Mouse (Mus musculus) urinary bladder, postnatal 10 days (tissue): ENCODE measurements at regions not wholly inside any gene's neighbourhood (a gene's known extent, or its start where the extent isn't known, plus 50 kb on each side); places are given as distances from the start of the nearest gene placed in this dataset.

Experiments used
- DNase-seq: peaks from one replicate; pipeline ENCODE4 v3.0.0; 2022; ENCODE audit warnings: low spot score

DNA sequence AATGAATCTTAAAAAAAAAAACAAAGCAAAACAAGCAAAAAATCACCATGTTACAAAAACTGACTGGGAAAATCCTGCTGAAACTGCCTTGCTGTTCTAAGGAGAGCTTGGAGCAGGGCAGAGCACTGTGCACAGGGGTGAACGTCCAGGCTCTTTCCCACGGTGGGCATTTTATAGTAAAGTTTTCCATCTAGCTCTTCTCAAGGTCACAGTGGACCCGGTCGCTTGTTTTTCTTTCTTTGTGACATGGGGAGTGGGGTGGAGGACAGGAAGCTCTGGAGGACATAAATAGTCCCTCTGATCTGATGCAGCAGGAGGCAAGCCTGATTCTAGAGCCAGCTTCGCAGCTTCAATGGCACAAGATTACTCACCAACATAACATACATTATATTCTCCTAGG lies 395.9 kb upstream of the Zmiz1 start:
- DNase-seq, result no peak

DNA sequence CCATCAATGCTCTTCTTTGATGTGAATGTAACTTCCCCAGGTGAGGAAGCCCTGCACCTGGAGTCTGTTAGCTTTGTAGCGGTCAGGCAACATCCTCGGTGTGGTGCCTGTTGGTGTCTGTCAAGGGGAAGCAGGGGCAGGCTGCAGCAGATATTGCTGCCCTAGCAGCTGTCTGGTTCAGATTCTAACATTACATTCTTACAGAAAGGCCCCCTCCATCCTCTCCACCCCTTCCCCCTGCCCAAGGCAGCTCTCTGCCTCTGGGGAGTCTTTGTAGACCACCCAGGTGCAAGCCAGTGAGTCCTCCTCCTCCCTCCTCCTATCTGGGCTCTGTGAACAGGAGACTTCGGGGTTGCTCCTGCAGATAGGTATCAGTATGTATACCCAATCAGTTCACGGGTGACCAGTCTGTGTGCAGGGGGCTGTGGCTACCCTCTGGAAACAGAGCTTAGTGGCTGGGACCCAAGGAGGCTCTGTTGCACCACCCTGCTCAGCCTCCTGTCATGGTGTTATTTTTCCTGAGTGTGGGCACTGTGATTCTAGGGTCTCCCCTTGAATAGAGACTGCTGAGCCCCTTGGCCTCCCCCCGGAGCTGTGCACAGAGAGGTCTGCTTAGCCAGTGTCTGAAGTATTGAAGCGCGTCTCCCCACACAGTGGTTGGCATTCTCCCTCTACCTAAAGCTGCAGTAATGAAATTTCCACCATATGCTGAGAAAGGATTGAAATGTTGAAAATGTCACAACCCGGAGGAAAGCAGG lies 394.6 kb upstream of the Zmiz1 start:
- DNase-seq, result no peak

DNA sequence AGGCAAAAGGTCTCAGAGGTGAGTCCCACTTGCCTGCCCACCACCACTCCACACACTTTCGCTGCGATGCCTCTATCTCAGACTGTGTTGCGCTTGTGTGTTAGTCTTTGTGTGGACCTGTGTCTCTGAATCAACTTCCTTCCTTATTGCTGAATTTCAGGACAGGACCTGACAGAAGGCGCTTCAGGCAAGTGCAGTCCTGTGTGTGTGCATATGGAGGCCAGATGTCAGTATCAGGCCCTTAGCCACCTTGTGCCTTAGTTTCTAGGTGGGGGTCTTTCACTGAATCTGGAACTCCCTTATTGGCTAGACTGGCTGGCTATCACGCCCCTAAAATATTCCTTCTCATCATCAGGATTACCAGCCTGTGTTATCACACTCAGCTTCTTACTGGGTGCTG lies 391.6 kb upstream of the Zmiz1 start:
- DNase-seq, result no peak

DNA sequence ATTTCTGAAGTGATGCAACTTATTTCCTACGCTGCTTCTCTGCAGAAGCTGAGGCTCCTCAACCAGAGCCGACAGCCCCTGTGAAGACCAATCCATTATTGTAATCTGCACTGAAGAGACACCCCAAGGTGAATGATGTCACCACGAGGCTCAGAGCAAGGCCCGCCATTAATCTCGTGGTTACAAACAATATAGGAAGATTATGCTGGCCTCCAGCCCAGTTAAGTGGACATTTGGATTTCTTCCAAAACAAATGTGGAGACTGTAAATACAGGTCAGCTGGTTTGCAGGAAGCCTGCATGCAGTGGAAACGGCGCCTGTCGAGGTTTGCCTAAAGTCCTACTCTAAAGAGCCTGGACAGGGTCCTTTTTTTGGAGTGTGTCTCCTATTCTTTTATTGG lies 390.6 kb upstream of the Zmiz1 start:
- no peak for DNase-seq

DNA sequence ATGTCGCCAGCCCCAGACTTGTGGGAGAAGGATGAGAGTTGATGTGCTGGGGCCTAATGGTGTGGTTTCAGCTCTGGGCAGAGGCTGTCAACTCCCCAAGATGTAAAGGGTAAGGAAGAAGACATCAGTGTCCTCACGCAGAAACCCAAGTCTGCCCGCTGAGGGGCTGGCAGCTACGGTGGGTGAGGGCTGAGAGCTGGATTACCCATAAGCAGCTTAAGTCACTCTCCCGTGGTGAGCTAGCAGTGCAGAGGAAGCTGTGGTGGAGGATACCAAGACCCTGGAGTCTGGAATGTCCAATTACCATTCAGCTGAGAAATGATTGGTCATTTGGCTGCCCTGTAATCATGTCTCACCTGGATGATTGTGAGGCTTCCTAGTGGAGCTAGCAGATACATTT lies 385.8 kb upstream of the Zmiz1 start:
- DNase-seq, result no peak

DNA sequence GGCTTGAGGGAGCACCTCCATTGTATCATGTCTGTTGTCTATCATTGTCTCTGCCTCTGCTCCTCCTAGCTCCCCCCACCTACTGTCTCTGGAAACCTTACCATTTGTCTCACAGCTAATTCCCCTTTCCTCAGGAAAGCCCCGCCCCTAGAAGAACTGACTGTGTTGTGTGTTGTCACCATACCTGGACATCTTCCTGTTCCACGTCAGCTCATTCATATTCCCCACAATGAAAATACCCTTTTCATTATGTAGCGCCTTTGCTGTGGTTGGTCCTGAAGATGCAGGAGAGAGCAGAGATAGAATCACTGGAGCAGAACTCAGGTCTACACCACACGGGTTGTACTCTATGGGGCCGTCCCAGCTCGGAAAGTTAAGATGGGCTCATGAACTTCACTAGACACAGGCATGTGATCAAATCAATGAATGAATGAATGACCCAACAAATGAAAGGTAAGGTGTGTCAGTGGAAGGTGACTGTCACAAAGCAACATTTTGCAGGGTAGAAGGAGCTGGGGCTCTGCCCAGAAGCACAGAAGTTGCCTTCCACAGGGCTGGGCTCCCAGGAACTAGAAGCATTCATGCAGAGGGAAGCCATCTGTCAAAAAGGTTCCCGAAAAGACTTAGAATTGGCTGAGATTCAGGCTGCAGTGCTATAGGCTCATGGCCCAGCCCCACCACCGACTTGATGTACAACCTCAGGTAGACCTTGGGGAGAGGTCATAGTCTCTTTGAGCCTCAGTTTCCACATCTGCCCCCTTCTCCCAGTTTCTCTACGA lies 384.8 kb upstream of the Zmiz1 start:
- no peak for DNase-seq

DNA sequence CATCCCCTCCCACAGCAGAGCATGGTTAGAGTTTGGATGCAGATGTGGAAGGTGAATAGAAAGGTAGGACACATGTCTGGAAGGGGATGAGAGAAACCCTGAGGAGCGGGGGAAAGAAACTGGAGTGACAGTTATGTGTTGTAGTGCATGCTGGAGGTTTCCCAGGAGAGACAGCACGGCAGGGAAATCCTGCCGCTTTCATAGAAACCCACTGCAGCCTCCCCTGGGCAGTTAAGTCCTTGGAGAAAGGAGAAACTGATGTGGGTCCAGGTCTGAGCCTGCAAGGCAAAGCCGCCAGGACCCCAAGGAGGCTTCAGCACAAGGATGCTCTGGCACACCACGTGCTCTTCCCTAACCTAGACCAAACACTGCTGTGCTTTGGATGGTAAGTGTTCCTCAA lies 384.1 kb upstream of the Zmiz1 start:
- no peak for DNase-seq

DNA sequence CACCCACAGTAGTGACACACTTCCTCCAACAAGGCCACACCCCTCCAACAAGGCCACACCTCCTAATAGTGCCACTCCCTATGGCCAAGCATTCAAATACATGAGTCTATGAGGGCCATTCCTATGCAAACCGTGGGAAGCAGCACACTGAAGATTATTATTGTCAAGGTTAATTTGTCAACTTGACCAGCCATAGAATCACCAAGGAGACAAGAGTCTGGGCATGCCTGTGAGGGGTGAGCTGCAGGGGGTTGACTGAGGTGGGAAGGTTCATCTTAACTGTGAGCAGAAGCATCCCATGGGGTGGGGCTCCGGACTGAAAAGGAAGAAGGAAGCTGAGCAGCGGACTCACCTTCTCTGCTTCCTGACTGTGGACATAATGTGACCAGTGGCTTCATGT lies 378.6 kb upstream of the Zmiz1 start:
- DNase-seq, result no peak

DNA sequence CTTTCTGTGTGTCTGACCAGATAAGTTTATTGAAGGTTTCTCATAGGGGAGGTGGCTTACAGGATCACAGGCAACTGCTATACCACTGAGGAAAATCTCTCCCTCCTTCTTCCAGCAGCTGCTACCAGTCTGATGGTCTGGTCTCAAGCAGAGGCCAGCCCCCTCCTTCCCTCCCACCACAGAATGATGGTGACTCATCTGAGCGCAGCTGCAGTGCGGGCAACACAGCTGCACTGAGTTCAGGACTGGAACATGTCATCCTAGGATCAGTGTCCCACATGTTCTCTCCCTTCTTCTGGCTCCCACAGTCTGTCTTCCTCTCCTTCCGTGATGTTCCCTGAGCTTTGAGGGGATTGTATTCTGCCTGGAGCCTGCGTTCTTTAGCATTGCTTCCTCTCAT lies 375.1 kb upstream of the Zmiz1 start:
- no peak for DNase-seq

DNA sequence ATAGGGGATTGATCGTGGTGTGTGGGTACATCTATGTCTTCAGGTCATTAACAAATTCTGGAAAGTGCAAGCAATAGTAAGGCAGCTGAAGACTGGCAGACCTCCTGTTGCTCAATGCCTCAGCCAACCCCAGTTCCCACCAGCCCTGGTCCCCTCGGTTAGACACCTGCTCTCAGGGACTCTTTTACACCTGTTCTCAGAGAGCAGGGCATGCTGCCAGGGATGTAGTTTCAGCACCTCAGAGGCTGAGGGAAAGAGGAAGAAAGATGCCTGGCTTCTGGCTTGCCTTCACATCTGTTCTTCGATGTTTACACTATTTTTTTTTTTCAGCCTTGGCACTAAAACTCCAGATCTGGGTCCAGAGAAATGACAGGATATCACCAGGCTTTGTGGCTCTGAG lies 362.2 kb upstream of the Zmiz1 start:
- DNase-seq, result no peak

DNA sequence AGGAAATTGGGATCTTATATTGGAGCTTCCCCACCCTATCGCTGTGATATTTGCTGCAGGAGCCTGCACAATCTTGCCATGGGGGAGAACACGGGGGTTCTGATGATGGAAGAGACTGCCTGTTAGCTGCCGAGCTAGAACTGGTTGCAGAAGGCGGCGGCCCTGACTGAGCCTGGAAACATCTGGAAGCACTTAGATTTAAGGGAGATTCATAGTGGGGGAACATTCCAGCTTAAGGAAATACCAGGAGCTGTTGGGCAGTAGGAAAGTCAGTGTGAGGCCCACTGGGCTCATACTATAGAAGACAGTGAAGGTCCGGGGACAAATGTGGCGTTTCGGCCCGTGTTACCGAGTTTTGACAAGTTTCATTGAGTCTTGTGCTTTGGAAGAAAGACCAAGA lies 353.6 kb upstream of the Zmiz1 start:
- DNase-seq, result no peak

DNA sequence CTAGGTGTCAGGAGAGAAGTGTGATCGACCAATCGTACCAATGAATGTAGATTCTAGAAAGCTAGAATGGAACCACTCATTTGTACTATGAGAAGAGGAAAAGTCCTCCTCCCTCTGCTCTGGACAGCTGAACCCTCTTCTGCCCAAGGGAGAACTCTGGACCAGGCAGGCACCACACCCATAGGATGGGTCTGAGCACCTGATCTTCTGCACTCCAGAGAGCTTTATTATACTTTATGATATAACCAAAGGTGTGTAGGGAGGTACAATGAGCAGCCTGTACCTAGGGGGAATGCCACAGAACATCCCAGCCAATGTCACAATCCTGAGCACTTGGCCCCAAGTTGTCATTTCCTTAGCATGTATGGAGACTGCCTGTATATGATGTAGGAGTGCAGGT lies 352.5 kb upstream of the Zmiz1 start:
- DNase-seq, result no peak

DNA sequence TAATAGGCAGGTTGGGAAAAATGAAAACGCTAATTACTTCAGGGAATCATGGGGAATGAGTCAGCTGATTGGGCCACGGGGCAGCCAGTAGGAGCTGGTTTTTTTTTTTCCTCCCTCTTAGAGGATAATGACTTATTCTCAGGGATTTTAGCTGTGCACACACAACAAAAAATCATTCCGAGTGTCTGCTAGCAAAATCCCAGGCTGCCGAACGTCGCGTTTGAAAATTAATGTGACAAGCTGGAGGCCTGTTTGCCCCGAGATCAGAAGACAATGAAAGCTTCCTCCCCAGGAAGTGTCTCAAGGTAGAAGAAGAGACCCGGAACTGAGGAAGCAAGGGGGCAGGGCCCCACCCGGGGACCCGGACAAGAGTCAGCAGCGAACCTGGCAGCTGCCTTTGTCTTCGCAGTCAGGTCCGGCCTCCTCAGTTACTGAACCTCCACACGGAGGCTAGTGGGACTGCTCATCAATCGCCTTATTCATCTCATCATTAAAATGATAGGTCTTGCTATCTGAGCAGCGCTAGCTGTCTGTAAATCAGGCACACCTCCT lies 350.8 kb upstream of the Zmiz1 start:
- DNase-seq, result no peak

DNA sequence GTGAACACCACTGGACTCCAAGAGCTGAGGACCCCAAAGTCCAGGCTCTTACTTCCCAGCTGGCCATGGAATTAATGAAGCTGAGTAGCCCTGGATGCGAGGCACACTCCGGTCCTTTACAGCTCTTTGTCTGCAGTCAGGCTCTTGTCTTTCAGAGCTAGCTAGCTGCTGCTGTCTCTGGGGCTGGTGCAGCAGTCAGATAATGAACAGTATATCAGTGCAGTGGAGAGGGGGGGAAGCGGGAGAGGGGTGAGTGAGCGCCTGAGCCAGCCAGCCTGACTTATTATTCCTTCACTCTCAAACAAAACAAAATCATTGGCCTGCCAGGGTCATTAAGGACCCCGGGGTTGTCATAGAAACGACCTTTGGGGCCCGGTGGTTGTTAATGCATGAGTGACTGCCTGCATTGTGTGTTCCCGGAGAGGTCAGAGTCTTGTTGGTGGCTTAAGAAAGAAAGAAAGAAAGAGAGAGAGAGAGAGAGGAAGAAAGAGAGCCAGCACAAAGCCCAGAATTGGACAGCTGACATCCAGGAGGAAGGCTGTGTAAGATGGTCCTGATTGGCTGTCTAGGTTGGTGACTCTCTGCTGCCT lies 350.2 kb upstream of the Zmiz1 start:
- DNase-seq, result no peak

DNA sequence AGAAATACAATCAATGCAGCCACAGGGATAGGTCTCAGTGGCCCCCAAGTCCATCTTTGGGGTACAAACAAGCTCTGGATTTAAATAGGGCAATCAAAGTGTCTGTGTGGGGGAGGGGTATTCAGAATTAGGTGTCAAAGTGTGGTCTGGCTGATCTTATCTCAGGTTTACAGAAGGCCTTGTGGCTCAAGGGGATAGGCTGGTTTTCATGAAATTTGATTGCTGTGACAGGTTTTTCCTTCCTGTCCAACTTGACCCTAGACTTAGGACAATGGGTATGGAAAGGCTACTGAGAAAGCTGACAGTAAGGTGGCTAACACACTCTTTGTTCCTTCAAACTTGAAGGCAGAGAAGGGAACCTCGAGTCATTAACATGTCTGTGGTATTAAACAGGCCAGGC lies 349.3 kb upstream of the Zmiz1 start:
- no peak for DNase-seq

DNA sequence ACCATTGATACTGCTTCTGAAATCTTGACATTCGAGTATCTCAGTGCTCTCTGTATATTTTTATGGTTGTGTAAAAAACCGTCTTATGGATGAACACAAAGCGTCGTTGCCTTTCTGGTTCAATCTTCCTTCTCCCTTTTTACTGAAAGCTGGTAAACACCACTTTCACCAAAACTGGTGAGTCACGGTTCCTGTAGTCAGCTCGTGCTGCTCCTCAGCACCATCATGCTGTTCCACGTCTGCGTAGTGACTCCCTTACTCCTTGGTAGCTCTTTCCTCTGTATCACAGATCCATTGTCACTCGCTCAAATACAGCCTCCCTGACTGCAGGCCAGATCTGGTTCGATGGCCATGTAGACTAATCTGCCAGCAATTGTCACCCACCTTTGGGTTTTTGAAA lies 346.2 kb upstream of the Zmiz1 start:
- no peak for DNase-seq

DNA sequence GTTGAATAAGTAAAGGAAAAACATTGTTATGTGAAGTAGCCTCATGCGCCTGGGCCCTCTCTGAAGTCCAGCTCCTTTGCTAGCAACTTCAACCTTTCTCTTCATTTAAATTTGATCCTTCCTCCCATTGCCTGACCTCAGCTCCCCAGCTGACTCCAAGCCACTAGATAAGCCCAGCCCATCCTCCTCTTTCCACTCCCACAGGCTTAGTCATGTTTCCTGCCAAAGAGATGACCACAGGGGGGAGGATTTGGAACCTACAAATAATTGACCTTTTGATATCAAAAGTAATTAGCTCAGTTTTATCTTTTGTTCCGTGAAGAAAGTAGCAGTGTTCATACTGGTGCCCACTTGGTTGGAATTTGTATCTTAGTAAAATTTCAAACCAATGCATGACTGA lies 345.7 kb upstream of the Zmiz1 start:
- DNase-seq, result no peak

DNA sequence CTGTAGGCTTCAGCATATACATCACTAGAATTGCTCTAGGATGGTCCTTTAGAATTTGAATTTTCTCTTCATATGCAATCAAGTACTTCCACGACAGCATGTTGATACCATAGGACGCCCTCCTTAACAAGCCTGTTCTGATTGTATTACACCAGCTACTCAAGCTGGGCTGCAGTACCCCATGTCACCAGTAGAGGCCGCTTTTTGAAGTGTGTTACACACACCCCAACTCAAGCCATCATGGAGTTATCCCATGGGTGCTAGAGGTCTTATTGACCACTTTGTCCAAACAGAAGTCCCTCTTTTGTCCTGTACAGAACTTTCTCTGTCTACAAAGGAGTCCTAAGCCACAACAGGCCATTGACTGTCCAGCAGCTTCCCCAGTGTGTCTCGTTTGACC lies 342.6 kb upstream of the Zmiz1 start:
- DNase-seq, result peak; percentile 46

DNA sequence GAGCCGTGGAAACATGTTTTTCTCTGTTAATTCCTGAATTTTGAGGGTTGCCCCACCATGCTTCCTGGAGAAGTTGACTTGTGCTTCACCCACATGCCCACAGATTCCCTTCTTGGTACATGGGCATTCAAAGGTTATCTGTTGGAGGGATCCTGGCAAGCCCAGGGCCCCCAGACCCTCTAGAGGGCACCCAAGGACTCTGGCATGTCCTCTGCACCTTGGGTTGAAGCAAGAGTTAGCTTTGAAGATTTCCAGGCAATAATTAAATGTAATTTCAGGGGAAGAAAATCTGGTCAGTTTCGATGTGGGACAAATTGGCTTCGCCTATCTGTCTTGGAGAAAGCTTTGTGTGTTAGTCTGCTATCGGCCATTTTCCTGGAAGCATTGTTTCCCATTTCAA lies 339.0 kb upstream of the Zmiz1 start:
- no peak for DNase-seq

DNA sequence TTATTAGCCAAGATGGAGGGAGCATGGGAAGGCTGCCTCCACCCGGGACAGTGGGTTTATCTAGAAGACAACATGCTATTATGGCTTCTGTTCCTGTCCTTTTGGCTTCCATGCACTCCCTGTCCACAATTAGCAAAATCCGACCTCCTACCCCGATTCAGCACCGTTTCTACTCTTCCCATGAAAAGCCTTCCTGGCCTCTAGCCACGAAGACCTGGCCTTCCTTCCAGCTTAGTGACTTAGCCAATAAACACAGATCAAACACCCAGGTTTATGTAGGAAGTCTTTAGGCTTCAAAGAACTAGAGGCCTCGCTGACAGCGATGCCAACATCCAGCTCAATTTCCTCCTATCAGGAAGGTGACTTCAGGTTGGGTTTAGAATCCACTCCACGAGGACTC lies 338.5 kb upstream of the Zmiz1 start:
- DNase-seq, result no peak

DNA sequence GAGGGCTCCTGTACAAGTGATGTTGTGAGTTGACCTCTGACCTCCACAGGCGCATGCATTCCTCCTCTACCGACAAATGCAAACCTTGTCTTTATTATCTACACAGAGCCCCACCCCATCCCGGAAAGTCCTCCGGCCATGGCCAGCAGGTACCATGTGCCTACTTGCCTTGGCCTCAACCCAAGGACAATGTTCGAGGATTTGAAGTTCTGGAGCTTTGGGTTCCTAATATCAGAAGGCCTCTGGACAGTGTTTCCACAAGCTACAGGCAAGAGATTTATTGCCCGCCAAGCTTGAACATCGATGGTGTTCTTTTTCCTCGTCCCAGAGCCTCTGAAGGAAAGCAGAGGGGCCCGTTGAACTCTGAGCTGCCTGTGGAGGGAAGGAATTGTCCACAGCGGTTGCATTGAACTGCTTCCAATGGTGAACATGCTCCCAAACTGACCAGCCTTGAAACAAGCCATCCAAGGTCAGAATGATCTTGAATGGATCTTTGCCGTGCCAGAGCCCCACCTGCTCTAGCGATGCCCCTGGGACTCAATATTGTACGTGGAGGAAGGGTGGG lies 335.9 kb upstream of the Zmiz1 start:
- no peak for DNase-seq

DNA sequence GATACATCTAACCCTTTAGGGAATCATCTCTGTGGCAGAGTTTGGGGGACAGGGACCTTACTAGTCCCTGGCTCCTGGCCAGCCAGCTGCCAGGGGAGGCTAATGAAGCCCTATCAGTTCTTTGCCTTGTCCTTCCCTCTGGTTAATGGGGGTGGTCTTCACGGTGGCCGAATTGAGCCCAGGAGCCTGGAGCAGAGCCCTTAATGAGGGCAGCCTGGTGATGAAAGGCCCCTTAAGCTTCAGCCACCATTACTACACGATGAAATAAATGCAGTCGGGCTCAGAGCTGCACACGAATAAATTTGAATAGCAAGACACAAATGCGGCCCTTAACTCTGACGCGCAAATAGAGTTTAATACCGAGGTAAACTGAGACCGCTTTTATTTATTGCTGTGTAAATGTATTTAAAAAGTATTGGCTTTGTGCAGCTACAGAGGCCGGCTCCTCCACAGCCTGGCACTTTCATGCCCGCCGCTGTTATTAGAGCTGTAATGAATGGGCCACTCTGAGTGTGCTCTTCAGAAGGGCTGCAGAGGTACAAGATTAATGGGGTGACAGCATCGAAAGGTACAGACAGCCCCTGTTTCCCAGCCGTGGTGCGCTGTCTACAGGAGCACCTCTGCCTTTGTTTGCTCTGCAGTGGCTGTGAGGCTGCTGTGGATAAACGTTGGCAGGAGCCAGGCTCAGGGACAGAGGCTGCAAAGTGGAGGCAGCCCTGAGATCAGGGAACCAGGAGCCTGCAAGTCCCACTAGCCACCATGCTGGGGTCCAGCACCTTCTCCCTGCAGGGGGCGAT lies 335.2 kb upstream of the Zmiz1 start:
- no peak for DNase-seq
